Mouse (Mus musculus) kidney, postnatal 14 days (tissue): ENCODE measurements around the gene Syndig1l.
A peak's percentile ranks its signal among the peaks of the same experiment; 100 is the strongest.

ENCODE experiments used
- DNase-seq: peaks from one replicate; pipeline ENCODE4 v3.0.0; 2022; ENCODE audit warnings: mixed read lengths

Syndig1l gene

GRCm38 (mm10) chr12:84671646-84672045, 27.0 kb downstream of the Syndig1l start:
- no peak for DNase-seq

GRCm38 (mm10) chr12:84670555-84670954, 28.1 kb downstream of the Syndig1l start:
- DNase-seq = no peak

- DNase-seq = peak; percentile 50
These were observed 44.7 kb downstream of the Syndig1l start for GRCm38 (mm10) chr12:84653912-84654311.

- DNase-seq = no peak
These were observed 48.4 kb downstream of the Syndig1l start for GRCm38 (mm10) chr12:84650234-84650633.

GRCm38 (mm10) chr12:84640654-84641053, 58.0 kb downstream of the Syndig1l start, which contains the start of gene Vrtn:
TSS of gene Vrtn (plus strand) at chr12:84641019.
- DNase-seq = no peak

GRCm38 (mm10) chr12:84640253-84640652, 58.4 kb downstream of the Syndig1l start:
- DNase-seq = no peak

GRCm38 (mm10) chr12:84631867-84632266, 66.8 kb downstream of the Syndig1l start:
- no peak for DNase-seq
